Mouse (Mus musculus) bone marrow macrophage, adult 2 months (primary cell): ENCODE measurements around the gene Garnl3.

Experiments used
- CTCF ChIP-seq: IDR thresholded peaks from 2 replicates; pipeline ENCODE4 v1.5.1; 2012; ENCODE audit warnings: low read depth, mild to moderate bottlenecking, low read length, moderate library complexity
- POLR2A ChIP-seq: IDR thresholded peaks from 2 replicates; pipeline ENCODE4 v1.6.1; 2012; ENCODE audit warnings: mild to moderate bottlenecking, low read depth, low read length, borderline replicate concordance

DNA sequence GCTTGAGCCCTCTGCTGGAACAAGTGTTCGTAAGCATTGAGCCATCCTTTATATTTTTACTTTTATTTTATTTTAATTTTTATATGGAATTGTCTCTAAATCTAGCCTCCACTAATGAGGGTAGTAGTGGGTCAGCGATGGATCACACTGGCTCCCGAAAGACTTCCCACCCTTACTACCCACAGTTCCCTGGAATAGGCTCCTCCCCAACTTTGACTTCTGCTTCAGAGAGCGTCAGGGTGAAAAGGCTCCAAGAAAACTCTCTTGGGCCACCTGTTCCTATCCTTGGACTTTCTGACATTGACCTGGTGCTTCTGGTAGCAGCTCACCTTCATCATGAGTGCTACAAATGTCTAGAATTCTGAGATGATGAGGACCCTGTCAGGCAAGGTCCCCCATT, 148.8 kb downstream of the Garnl3 start:
- TF ChIP-seq CTCF (no peak), POLR2A (no peak)
